Mouse (Mus musculus) erythroblast, adult 5-6 weeks (primary cell): ENCODE data around the gene Ftsj3. TPM values are rescaled to one million over a fixed set of nuclear protein-coding genes. Genes with fewer than 3 reads are reported as not detected.
A peak's percentile ranks its signal among the peaks of the same experiment; 100 is the strongest.
"Not testable (repeated sequence)": the region's sequence is repeated elsewhere in the genome, so short reads cannot be mapped to it uniquely, and the experiment has no call there.

Experiments used
- ATAC-seq: replicated peaks from 2 replicates; pipeline ENCODE4 v1.8.0; 2016; ENCODE audit warnings: moderate number of reproducible peaks, mild to moderate bottlenecking, moderate TSS enrichment, inconsistent platforms; ENCODE audit not compliant: poor library complexity, low FRiP score, severe bottlenecking
- total RNA-seq, 2 experiments: library from RNA; stranded (forward) in 1 of 2; stranded (reverse) in 1 of 2; fragments of 150-400 nt in 1 of 2; fragments of 200-764, 138-1000 nt in 1 of 2; gene quantifications; 2 replicates each; pipeline versions ENCODE4 v1.2.3 to v1.2.4; 2015 to 2017; ENCODE audit warnings: low replicate concordance in 2 of 2

Gene Ftsj3
- total RNA-seq, 2 experiments from 2014 or later, result 6.0 to 29.1 TPM

- no peak for ATAC-seq
Observed at GRCm38 (mm10) chr11:106271131-106271793, 15.4 kb upstream of the Ftsj3 start.

- ATAC-seq, result no peak
Observed at GRCm38 (mm10) chr11:106269060-106269431, 13.2 kb upstream of the Ftsj3 start.

- no peak for ATAC-seq
Observed at GRCm38 (mm10) chr11:106268326-106269059, 12.6 kb upstream of the Ftsj3 start.

DNA sequence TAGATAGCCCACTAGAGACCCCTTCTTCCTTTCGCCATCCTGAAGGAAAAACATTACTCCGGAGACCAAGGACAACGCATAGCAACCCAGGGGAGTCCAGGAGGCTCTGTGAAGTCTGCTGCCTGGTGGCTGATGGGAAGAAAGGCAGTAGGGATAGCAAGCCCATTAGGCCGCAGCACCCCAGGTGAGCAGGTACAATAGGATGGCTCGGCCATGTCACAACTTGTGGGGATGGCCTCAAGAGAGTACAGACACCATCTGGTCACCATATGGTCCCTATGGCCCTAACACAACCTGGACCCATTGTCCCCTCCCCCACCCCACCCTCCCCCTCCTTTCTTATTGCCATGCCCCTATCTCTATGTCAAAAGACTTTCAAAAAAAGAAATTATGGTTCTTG is 12.0 kb upstream of the Ftsj3 start:
- no peak for ATAC-seq

DNA sequence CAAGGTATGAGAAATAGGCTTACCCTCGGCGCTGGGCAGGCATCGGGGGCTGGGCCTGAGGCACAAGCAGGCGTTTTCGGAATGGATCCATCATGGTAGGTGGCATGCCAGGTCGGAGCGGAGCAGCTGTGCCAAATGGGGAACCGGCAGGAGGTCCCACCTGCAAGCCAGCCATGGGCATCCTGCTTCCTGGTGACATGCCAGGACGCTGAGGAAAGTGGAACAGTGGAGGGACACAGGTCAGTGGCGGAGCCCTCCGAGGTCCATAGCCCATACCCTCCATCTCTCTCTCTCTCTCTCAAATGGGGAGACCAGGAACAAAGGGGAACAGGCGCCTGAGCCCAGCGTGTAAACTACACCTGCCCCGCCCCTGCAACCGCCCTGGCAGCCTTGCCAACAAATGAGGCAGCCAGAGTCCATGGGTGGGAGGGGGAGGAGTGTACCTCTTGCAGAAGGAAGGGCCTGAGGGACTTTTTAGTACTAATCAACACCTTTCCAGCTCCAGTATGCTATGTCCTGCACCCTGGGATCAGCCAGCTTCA is 11.5 kb upstream of the Ftsj3 start:
- ATAC-seq, result no peak

DNA sequence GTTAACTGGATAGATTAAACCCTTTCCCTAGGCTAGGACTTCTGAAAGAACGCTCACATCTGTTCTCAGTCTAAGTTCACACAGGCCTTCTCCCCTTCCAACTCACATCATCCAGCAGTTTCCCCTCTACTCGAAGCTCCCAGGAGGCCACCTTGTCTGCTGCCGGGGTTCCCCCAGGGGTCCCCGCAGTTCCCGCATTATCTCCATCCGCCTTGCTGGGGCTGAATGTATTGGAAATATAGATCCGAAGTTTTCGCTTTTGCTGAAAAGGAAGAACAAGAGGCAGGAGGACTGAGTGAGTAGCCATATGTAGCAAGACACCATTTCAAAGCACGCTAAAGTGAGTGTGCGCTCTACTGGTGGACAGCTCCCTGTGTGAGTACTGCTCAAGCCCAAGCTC is 10.6 kb upstream of the Ftsj3 start:
- no peak for ATAC-seq

GRCm38 (mm10) chr11:106265570-106265969 is 9.7 kb upstream of the Ftsj3 start:
- ATAC-seq, result no peak

DNA sequence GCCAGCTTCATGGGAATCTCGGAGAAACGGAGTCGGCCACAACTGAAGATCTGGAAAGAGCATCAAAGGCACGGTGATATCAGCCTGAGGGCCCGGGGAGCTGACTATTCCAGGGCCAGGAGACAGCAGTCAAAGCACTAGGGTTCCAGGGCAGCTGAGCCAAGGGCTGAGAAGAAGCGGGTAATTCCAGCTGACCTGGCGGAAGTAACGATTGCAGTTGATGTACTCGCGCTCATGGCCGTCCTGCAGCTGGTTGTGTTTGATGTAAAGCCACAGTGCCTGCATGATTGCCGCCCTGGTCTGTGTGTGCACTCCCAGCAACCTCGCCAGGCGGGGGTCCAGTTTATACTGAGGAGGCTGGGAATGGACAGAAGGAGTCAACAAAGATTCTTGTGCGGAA is 9.1 kb upstream of the Ftsj3 start:
- no peak for ATAC-seq

- ATAC-seq, result no peak
Observed at GRCm38 (mm10) chr11:106263963-106264362, 8.1 kb upstream of the Ftsj3 start.

- no peak for ATAC-seq
Observed at GRCm38 (mm10) chr11:106260826-106261450, 5.1 kb upstream of the Ftsj3 start.

DNA sequence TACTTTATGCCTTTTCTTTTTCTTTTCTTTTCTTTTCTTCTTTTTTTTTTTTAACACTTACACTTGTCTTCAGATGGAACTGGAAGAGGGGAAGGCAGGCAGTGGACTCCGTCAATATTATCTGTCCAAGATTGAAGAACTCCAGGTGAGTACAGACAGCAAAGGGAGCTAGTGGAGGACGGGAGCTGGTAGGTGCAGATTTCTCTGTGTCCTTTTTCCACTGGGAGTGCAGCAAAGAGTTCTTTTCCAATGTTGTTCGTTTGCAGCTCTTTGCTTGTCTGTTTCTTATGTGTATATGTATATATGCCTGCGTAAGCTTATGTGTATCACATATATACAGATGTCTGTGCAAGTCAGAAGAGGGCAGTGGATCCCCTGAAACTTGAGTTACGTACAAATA is 896 bp upstream of the Ftsj3 start:
- ATAC-seq, result no peak

- no peak for ATAC-seq
Observed at GRCm38 (mm10) chr11:106255174-106255573, 705 bp downstream of the Ftsj3 start.

- ATAC-seq, result no peak
Observed at GRCm38 (mm10) chr11:106254767-106255166, 1.1 kb downstream of the Ftsj3 start.

GRCm38 (mm10) chr11:106249326-106249725 is 6.6 kb downstream of the Ftsj3 start:
- no peak for ATAC-seq

GRCm38 (mm10) chr11:106246834-106247233 is 9.0 kb downstream of the Ftsj3 start:
- no peak for ATAC-seq

- ATAC-seq, result not testable (repeated sequence)
Observed at GRCm38 (mm10) chr11:106233978-106234377, 21.9 kb downstream of the Ftsj3 start.

DNA sequence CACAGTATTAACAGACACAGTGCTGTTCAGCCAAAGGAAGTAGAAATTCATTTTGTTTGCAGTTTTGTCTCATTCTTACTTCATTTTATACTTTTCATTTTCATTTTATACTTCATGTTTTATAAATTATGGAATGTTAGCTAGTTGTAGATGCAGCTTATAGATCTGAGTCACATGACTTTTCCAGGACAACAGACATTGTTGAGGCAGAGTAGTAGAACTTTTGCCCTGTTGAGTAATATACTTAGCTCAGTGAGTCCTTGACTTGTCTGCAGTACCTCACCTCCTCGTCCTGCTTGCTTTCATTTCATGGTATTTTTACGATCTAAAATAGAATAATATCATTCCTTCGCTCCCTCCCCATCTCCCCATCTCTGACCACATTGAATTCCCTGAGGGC is 35.3 kb downstream of the Ftsj3 start:
- no peak for ATAC-seq

DNA sequence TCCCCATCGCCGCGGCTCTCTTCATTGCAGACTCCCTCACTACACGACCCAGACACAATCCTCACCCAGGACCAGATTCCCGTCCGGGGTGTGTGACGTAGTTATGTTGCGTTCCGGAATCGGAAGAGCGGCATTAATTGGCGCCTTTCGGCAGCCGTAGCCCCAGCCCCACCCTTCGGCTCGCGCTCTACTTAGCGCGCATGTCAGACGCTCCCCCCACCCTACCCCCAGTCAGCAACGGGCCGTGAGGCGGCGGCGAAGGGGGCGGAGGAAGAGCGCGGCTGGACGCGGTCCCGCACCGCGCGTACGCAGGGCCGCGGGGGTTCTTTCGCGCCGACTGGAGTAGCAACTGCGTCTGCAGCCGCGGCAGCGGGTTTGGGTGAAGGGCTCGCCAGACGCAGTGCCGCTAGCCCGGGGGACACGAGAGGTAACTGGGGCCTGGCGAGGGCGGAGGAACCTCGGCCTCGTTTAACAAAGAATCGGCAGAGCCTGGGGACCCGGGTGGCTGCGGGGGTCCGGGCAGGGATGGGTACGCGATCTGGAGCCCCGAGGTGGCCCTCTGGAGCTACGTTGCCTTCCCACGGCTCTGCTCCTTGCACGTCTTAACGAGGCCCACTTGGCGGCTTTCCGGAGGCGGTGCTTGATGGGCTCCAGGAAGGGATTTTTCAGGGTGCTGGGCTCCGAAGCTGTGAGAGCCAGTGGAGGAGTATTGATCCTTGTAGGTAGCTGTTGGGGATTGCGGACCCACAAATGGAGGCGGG is 39.0 kb downstream of the Ftsj3 start, which contains the start of gene Ddx42:
Ddx42 (plus strand) TSS at position 197 of the 761 bp plus-strand sequence.
- ATAC-seq, result peak; percentile 82

GRCm38 (mm10) chr11:106215927-106216729 is 39.8 kb downstream of the Ftsj3 start, which contains the start of gene Ccdc47:
TSS of gene Ccdc47 (minus strand) at chr11:106216344.
- peak; percentile 87 for ATAC-seq
